Mouse (Mus musculus) embryo, embryonic 11 days (tissue): ENCODE data around the gene Frmd4a.
"Not testable (repeated sequence)": the region's sequence is repeated elsewhere in the genome, so short reads cannot be mapped to it uniquely, and the experiment has no call there.

Experiments used
- DNase-seq: peaks from one replicate; pipeline ENCODE4 v3.0.0-alpha.2; 2015

Gene Frmd4a

DNA sequence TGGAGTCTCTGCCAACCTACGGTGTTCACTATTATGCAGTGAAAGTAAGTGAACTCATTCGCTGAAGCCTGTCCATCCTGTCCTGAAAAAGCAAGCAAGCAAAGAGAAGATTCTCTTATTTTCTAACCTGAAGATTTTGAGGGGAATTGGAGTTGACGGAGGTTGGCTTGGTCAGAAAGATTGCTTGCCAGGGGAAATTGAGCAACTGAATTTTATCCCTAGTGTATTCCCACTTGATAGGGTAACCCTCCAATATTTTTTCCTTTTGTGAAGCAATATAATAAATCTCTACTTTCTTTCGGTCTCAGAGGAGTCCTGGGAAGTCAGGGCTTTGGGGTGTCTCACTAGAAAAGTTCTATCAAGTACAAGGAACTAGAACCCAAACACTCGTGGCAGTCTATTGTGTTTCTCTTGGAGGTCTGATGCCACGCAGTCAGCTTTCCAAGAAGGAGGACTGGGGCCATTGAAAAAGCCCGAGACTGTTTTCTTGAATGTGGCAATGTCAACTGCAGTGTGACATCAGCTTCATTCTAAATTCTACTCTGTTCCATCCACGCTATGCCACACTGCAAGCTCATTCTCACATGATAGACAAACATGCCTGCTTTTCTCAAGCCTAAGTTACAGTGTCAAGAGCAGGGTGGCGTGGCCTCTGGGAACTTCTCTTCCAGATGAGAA, 517.8 kb downstream of the Frmd4a start:
- no peak for DNase-seq

- DNase-seq, result no peak
These were observed 523.8 kb downstream of the Frmd4a start for GRCm38 (mm10) chr2:4541330-4541729.

DNA sequence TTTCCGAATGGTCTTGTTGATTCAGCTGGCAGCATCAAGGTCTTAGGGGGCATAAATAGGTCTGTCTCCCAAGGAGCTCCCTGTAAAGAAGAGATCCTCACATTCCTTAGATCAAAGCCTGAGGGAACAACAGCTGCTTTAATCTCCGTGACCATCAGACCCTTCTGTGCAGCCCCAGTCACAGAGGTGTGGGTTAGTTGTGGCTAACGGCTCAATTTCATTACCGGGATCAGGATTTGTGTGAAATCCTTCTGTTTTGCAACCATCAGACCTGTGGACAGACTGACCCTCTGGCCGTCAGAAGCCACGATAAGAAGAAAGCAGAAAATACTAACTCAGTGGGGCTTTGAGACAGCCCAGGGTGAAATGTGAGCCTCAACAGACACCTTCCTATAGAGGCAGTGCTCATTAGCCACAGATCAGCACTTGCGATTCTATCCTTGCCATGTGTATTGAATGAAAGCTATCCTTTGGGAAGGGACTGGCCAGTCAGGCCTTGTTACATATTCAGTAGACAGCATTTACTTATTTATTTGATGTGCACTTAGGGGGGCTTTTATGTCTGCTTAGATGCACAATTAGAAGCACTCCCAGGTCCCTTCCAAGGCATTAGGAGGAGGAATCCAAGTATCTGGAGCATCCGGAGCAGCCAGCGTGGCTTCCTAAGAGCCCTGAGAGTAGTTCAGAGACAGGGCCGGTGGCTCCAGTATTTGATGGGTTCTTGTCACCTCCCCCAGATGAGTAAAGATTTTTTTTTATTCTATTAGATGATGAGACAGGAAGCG, 524.5 kb downstream of the Frmd4a start:
- peak; percentile 56 for DNase-seq

DNA sequence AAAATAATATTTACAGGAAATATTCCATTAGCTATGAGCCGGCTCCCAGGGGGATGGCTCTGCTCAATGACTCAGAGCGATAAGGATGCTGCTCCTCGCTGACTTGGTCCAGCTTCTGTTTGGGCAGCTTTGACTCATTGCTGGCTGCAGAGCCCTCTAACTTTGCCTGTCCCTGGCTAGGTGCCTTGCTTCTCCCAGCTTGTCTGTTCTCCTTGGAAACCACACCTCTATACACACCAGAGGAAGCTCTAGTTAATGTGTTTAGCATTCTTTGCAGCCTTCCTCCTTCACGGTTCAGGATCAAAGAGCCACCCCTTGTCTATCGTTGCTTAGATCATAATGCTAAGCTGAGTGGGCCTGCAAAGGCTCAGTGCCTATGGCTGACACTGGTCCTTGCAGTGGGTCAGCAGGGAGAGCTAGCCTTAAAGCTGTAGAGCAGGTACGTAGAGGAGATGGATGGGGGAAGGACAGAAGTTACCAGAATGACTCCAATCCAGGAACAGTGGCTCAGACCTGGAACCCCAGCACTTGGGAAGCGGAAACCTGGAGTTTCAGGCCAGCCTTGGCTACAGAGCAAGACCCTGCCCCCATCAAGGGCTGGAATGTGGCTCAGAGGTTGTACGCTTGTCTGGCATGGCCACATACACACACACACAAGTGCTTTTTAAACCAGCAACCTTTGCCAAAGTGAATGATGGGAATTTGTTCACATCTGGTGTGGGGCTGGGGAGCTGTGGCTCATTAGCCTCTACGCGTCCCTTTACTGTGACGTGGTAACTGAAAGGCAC, 525.3 kb downstream of the Frmd4a start:
- DNase-seq, result no peak

DNA sequence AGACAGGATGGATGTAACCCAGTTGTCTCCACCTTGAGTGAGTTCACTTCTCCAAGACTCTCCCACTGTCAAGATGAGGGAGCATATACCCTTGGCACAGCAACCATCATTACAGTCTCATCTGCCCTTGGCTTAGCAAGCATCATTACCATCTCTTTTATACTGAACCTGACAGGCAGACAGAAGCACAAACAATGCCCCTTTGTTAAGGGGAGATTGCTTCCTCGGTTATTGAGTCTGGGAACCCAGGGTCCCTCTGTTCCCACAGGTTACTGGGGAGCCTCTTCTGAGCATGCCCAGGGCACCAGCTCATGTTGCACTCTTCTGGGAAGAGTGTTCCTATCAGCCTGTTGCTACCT, 525.9 kb downstream of the Frmd4a start:
- no peak for DNase-seq

DNA sequence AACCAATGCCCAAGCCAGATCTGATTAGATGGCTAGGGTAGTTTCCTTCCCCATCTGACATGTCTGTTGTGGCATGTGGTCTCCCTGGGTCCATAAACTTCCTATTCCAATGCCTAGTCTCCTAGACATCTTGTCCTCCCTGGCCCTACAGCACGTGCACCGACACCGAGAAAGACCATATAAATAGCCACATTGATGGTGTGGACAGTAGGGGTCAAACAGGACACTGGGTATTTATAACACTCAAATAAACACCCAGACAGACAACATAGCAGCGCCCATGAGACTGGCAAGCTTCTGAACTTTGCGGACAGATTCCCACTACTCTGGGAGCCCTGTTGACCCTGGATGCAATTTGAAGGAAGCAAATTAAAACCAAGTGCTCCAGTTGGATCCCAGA, 526.8 kb downstream of the Frmd4a start:
- no peak for DNase-seq

- no peak for DNase-seq
These were observed 527.7 kb downstream of the Frmd4a start for GRCm38 (mm10) chr2:4545261-4545660.

GRCm38 (mm10) chr2:4547003-4547662, 529.6 kb downstream of the Frmd4a start:
- DNase-seq, result no peak

DNA sequence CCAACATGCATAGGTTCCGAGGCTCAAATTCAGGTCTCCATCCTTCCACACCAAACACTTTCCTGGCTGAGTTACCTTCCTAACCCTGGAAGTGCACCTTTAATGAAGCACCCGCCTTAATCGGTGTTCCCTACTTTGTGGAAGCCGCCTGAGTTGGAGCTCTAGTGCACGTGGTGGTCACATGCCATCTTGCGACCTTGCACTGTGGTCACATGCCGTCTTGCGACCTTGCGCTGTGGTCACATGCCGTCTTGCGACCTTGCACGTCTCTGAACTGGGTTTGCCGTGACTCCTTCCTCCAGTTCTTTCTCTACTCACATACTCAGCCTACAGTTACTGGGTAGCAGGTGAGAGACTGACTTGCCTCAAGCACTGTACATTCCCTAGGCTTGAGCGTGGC, 531.8 kb downstream of the Frmd4a start:
- DNase-seq, result no peak

GRCm38 (mm10) chr2:4550017-4550763, 532.7 kb downstream of the Frmd4a start:
- DNase-seq, result no peak

DNA sequence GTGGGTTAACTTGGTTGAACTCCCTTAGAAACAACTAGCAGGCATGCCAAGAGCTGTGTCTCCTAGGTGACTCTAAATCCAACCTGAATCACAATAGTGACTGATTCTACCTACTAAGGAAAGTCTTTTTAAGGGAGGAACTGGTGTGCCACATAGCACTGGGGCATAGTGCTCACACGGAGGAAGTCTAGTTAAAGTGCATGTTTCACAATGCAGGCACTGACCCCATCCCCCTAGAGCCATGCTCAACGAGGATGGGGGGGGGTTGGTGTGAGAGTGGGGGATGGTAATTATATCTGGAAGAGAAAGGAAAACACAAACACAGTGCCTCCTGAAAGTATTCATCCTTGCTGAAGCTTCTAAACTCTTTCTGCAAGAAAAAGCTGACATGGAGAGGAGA, 533.9 kb downstream of the Frmd4a start:
- no peak for DNase-seq

DNA sequence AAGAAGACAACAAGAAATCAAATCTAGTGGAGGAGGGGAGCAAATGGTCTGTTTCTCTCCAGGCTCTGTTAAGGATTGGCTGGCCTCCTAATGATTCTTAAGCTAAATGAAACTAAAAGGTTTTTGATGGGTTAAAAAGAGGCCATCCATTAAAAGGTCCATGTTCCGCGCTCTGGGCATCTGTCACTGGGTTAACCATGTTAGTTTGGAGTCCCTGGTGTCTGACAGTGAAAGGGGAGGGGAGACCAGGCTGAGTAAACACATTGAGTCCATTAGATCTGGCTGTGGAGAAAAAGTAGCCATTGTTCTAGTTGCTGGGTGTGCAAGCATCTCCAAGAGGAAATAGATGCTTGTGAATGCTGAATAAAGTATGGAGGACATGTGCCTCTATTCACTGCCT, 534.3 kb downstream of the Frmd4a start:
- DNase-seq, result no peak

GRCm38 (mm10) chr2:4552486-4552885, 535.0 kb downstream of the Frmd4a start:
- no peak for DNase-seq

DNA sequence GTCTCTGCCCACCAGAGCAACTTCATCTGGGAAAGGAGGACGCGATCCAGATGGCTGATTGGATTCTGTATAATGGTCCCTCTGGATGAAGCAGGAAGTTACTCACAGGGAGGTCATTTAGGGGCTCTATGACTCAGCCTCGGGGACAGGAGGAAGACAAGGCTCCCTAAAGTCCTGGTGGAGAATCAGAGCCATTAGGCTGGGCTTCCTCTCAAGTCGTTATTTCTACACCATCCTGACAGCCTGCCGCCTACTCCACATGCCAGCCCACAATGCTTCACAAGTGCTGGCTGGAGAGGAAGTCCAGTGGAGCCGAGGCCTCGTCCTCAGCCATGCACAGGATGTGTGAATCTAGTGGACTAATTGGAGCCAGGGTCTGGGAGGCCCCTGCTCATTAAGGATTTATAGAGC, 537.7 kb downstream of the Frmd4a start:
- DNase-seq, result peak; percentile 48

GRCm38 (mm10) chr2:4556188-4556587, 538.7 kb downstream of the Frmd4a start:
- DNase-seq, result peak; percentile 59

- DNase-seq, result peak; percentile 61
These were observed 539.5 kb downstream of the Frmd4a start for GRCm38 (mm10) chr2:4557028-4557427.

DNA sequence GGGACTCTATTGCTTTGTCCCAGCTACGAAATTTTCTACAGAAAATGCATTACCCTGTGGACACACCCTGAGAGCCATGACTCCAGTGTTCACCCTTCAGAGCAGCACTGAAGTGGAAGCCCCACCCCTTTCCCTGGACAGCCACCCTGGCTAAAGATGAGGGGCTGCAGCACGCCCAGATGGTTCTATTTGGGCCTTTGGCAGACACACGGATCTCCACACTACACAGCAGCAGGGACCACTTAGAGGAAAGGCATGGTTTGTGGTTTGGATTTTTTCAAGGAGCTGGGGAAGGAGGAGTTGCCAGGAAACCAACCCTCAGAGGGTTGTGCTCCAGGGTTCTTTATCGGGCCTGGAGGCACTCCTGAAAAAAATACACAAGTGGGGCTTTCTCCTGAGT, 539.9 kb downstream of the Frmd4a start:
- no peak for DNase-seq

DNA sequence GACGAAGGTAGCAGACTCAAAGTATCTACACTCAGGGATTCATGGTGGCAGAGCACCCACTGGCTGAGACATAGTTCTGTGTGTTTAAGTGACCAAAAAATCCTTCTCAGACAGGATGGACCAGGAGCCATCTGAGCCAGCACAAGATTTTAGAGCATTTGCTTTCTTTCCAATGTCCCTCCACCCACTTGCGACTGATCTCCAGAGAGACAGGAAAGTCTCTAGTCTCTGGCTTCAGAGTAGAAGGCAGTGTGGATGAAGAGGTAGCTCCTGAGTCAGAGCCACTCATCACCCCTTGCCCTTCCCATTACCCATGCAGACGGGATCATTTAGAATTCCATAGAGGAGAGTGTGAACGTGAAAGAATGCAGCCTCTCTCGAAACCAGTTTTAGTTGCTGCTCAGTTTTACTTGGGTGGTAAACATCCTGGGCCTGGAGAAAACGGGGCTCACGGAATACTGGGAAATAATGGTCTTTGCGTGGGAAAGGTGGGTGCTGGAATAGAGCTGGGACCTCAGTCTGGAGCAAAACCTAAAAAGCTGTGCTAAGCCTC, 541.2 kb downstream of the Frmd4a start:
- peak; percentile 50 for DNase-seq

- peak; percentile 90 for DNase-seq
These were observed 541.8 kb downstream of the Frmd4a start for GRCm38 (mm10) chr2:4559211-4559882.

DNA sequence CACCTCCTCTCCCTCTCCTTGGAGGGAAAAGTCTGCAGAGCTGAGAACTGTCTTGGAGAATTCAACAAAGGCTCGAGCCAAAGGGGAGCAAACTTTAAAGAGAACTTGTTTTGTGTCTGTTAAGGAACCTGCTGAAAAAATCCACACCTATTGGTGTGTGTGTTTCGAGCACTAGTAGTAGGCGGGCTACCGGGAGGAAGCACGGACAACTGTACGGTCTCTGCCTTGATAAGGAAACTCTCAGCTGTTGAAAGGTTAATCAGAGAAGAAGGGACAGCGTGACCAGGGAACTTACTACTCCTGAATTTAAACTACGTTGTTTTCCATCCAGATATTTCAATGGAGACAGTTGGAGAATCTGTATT, 542.3 kb downstream of the Frmd4a start:
- no peak for DNase-seq

DNA sequence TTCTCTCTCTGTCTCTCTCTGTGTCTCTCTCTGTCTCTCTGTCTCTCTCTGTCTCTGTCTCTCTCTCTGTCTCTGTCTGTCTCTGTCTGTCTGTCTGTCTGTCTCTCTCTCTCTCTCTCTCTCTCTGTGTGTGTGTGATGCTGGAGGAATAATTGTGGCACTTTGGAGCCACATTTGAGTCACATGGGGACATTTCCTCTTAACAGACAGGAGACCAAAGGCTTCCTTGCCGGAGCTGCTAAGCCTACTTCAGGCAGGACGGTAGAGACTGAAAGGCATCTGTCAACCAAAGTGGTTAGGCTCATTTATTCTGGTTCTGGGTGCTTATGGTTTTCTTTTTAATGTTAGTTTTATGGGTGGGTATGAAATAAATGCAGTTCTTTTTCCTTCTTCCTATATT, 543.0 kb downstream of the Frmd4a start:
- DNase-seq, result not testable (repeated sequence)

GRCm38 (mm10) chr2:4561196-4561595, 543.7 kb downstream of the Frmd4a start:
- no peak for DNase-seq
